Mouse (Mus musculus) C2C12 (cell line): ENCODE data around the gene Tnfsf13. TPM values are rescaled to one million over a fixed set of nuclear protein-coding genes. Genes with fewer than 3 reads are reported as not detected.

ENCODE experiments used
- H3K27me3 ChIP-seq: one replicate; pipeline ENCODE4 v1.6.1; 2011; ENCODE audit not compliant: control insufficient read depth, insufficient read depth, insufficient read length
- H3K36me3 ChIP-seq: one replicate; pipeline ENCODE4 v1.6.1; 2011; ENCODE audit not compliant: control insufficient read depth, insufficient read depth
- H3K4me3 ChIP-seq: one replicate; pipeline ENCODE4 v1.5.1; 2011; ENCODE audit warnings: mild to moderate bottlenecking, control low read depth; ENCODE audit not compliant: poor library complexity, insufficient read depth, severe bottlenecking
- H3K79me2 ChIP-seq: one replicate; pipeline ENCODE4 v1.6.1; 2011; ENCODE audit not compliant: control insufficient read depth, insufficient read depth
- H3K79me3 ChIP-seq: one replicate; pipeline ENCODE4 v1.6.1; 2011; ENCODE audit warnings: low read depth, control low read depth
- H3ac ChIP-seq: one replicate; pipeline ENCODE3; 2011; ENCODE audit warnings: low read depth; ENCODE audit not compliant: control insufficient read depth, insufficient read length
- CEBPB ChIP-seq: IDR thresholded peaks from one replicate; pipeline ENCODE4 v1.6.1; 2011; ENCODE audit warnings: low read depth, mild to moderate bottlenecking, control low read depth, moderate library complexity
- CTCF ChIP-seq: IDR thresholded peaks from one replicate; pipeline ENCODE4 v1.5.1; 2011; ENCODE audit not compliant: control insufficient read depth, insufficient read depth, insufficient read length
- FOSL1 ChIP-seq: IDR thresholded peaks from one replicate; pipeline ENCODE4 v1.8.0; 2011; ENCODE audit warnings: mild to moderate bottlenecking, low read length; ENCODE audit not compliant: poor library complexity, insufficient read depth, severe bottlenecking
- MAX ChIP-seq: IDR thresholded peaks from one replicate; pipeline ENCODE4 v1.6.1; 2011; ENCODE audit warnings: mild to moderate bottlenecking, control low read depth
- MYOD1 ChIP-seq: IDR thresholded peaks from one replicate; pipeline ENCODE4 v1.6.1; 2011; ENCODE audit warnings: low read depth; ENCODE audit not compliant: control insufficient read depth, insufficient read length
- MYOG ChIP-seq: IDR thresholded peaks from one replicate; pipeline ENCODE4 v1.6.1; 2011; ENCODE audit not compliant: control insufficient read depth, insufficient read length; ENCODE audit errors: extremely low read depth
- USF1 ChIP-seq: IDR thresholded peaks from one replicate; pipeline ENCODE4 v1.6.1; 2011; ENCODE audit warnings: low read depth, mild to moderate bottlenecking, control low read depth, moderate library complexity
- polyA plus RNA-seq: library from polyadenylated mRNA; unstranded; fragments of >200 nt; fragmentation: generic; extraction: Trizol; gene quantifications from one replicate; pipeline ENCODE4 v1.2.1, GENCODE M21; 2012; ENCODE audit warnings: missing spikeins

The Tnfsf13 gene
- polyA plus RNA-seq, 1 experiment: 0.28 TPM

- Histone ChIP-seq H3K4me3 (no peak overlapping the region), H3K79me3 (peaks cover 31% of the 10 kb centered on the region), H3K79me2 (peaks cover 79% of the 10 kb centered on the region), H3K36me3 (peaks cover 53% of the 10 kb centered on the region), H3K27me3 (no peaks in the 10 kb centered on the region), H3ac (no peak overlapping the region)
- no peak for TF ChIP-seq MYOD1
- TF ChIP-seq CTCF: no peak
- TF ChIP-seq USF1: no peak
- no peak for TF ChIP-seq MYOG
- no peak for TF ChIP-seq MAX
- TF ChIP-seq CEBPB: no peak
- no peak for TF ChIP-seq FOSL1
Measured at GRCm38 (mm10) chr11:69679144-69679543, 6.4 kb downstream of the Tnfsf13 start.

GRCm38 (mm10) chr11:69672211-69672706 lies 13.3 kb downstream of the Tnfsf13 start, which contains the start of gene Eif4a1:
Eif4a1 (minus strand) TSS chr11:69672423.
- Histone ChIP-seq H3K79me3 (peaks cover 48% of the 10 kb centered on the region), H3K36me3 (peaks cover 79% of the 10 kb centered on the region), H3K79me2 (peaks cover 74% of the 10 kb centered on the region), H3K27me3 (no peaks in the 10 kb centered on the region), H3ac (peak within 1 kb of the TSS; percentile 99), H3K4me3 (peak within 1 kb of the TSS; percentile 100)
- TF ChIP-seq MYOG (no peak), MYOD1 (no peak), MAX (peak; percentile 99), CTCF (no peak), USF1 (peak; percentile 94), CEBPB (no peak), FOSL1 (no peak)

GRCm38 (mm10) chr11:69671726-69672124 lies 13.9 kb downstream of the Tnfsf13 start:
- Histone ChIP-seq H3K79me3 (peaks cover 47% of the 10 kb centered on the region), H3K36me3 (peaks cover 77% of the 10 kb centered on the region), H3K27me3 (no peaks in the 10 kb centered on the region), H3ac (peak overlapping the region; percentile 99), H3K4me3 (peak overlapping the region; percentile 100), H3K79me2 (peaks cover 69% of the 10 kb centered on the region)
- TF ChIP-seq CEBPB: no peak
- no peak for TF ChIP-seq MYOG
- no peak for TF ChIP-seq MYOD1
- TF ChIP-seq CTCF: no peak
- TF ChIP-seq MAX: no peak
- no peak for TF ChIP-seq USF1
- TF ChIP-seq FOSL1: no peak

- Histone ChIP-seq H3K36me3 (peaks cover 77% of the 10 kb centered on the region), H3K79me3 (peaks cover 45% of the 10 kb centered on the region), H3ac (peak overlapping the region; percentile 99), H3K79me2 (peaks cover 62% of the 10 kb centered on the region), H3K27me3 (no peaks in the 10 kb centered on the region), H3K4me3 (peak overlapping the region; percentile 100)
- no peak for TF ChIP-seq MYOG
- TF ChIP-seq CTCF: no peak
- no peak for TF ChIP-seq USF1
- no peak for TF ChIP-seq MYOD1
- peak; percentile 96 for TF ChIP-seq CEBPB
- TF ChIP-seq MAX: peak; percentile 76
- TF ChIP-seq FOSL1: no peak
Measured at GRCm38 (mm10) chr11:69670786-69671725, 14.5 kb downstream of the Tnfsf13 start.

GRCm38 (mm10) chr11:69666665-69667005 lies 18.9 kb downstream of the Tnfsf13 start:
- H3K79me2 ChIP-seq: peaks cover 47% of the 10 kb centered on the region
- peaks cover 62% of the 10 kb centered on the region for H3K36me3 ChIP-seq
- no peak overlapping the region for H3ac ChIP-seq
- TF ChIP-seq MAX (no peak), MYOD1 (no peak), CEBPB (no peak), MYOG (no peak), USF1 (no peak), CTCF (no peak), FOSL1 (no peak)
- no peak overlapping the region for H3K4me3 ChIP-seq
- peaks cover 40% of the 10 kb centered on the region for H3K79me3 ChIP-seq
- no peaks in the 10 kb centered on the region for H3K27me3 ChIP-seq
